ENCODE assay signal across 8 mouse cellular contexts in the genomic region with DNA sequence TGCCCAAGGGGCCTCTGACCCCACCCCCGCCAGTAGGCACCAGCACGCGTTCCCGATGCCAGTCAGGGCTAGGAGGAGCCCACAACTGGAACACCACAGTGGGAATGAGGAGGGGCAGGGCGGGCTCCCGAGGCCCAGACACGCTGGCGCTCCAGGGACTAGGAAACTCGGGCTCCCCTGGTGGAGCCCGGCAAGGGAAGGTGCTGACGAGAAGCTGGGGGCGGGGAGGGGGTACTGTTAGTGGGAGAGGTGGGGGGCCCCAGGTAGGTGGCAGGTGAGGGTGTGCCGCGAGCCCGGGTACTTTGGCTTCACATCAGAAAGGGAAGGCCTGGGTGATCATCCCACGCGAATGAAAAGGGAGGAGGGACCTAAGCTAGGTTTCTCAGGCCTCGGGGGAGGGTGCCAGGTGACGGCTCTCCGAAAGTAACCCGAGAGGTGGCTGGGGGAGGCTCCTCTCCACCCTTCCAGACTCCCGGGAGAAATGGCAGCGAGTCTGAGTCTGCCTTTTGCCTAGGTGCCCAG. TPM values are rescaled to one million over a fixed set of nuclear protein-coding genes. Genes with fewer than 3 reads are reported as not detected.
DNase-seq lines count a peak whose midpoint lies in the region; ATAC-seq and TF ChIP-seq lines count a peak whose summit lies in the region.

No protein-coding gene starts in this region.

- TF ChIP-seq CTCF in liver, adult 2 months (IDR thresholded peaks at IDR 0.05; ENCODE audit: low read depth, low read length) = 0 out of 2 replicates have a peak, but pooled peaks have one; percentile 0

- H3K27ac ChIP-seq in hindbrain, embryonic 14.5 days = no peak overlapping the region
- peak overlapping the region; percentile 84 for H3K27ac ChIP-seq in liver, adult 2 months (replicated peaks; ENCODE audit: insufficient read depth, low read depth, low read length)
- no peak overlapping the region for H3K27ac ChIP-seq in neural tube, embryonic 13.5 days (replicated peaks)

- H3K9me3 ChIP-seq in hindbrain, embryonic 14.5 days (ENCODE audit: control insufficient read depth, low read length) = no peaks in the 10 kb centered on the region
- no peaks in the 10 kb centered on the region for H3K9me3 ChIP-seq in neural tube, embryonic 13.5 days

- H3K9ac ChIP-seq in hindbrain, embryonic 14.5 days = peak overlapping the region; percentile 55
- H3K9ac ChIP-seq in liver, adult 2 months (ENCODE audit: low read depth, low read length) = peak overlapping the region; percentile 95
- H3K9ac ChIP-seq in neural tube, embryonic 13.5 days = peak overlapping the region; percentile 71

- 3% methylated on average over 23 of the region's 23 CpGs for WGBS in hindbrain, embryonic 14.5 days
- WGBS in liver, adult 2 months = 2% methylated on average over 23 of the region's 23 CpGs
- WGBS in neural tube, embryonic 13.5 days = 2% methylated on average over 23 of the region's 23 CpGs

- peak; percentile 57 to 58 for DNase-seq in cerebellum, adult 18-20 months
- DNase-seq in NIH3T3 (ENCODE audit: low read depth) = peak; percentile 49
- no peak for DNase-seq in hindbrain, embryonic 14.5 days (ENCODE audit: low spot score)
- peak; percentile 45 for DNase-seq in liver, adult 2 months (ENCODE audit: extremely low read depth, low read depth, low spot score)
- no peak for DNase-seq in frontal cortex, postnatal 25 days (ENCODE audit: low spot score in 2 of 2)

- peak overlapping the region; percentile 84 for H3K4me2 ChIP-seq in hindbrain, embryonic 14.5 days (replicated peaks)
- H3K4me2 ChIP-seq in neural tube, embryonic 13.5 days = peak overlapping the region; percentile 86

- peaks cover 9% of the 10 kb centered on the region for H3K4me1 ChIP-seq in hindbrain, embryonic 14.5 days (replicated peaks; ENCODE audit: control insufficient read depth, insufficient read depth, low read length)
- H3K4me1 ChIP-seq in liver, adult 2 months (ENCODE audit: control insufficient read depth, insufficient read depth, low read length) = peaks cover 26% of the 10 kb centered on the region
- peaks cover 22% of the 10 kb centered on the region for H3K4me1 ChIP-seq in neural tube, embryonic 13.5 days (replicated peaks)

- TF ChIP-seq POLR2A in liver, adult 2 months (IDR thresholded peaks at IDR 0.05; ENCODE audit: extremely low read depth, insufficient read depth, low read length) = no peak

- H3K27me3 ChIP-seq in hindbrain, embryonic 14.5 days (ENCODE audit: control insufficient read depth, insufficient read depth, low read length) = peaks cover 49% of the 10 kb centered on the region
- no peaks in the 10 kb centered on the region for H3K27me3 ChIP-seq in liver, adult 2 months (ENCODE audit: control insufficient read depth, insufficient read depth, low read length)
- H3K27me3 ChIP-seq in neural tube, embryonic 13.5 days = peaks cover 54% of the 10 kb centered on the region

- ATAC-seq in cerebellum, adult (ENCODE audit: insufficient number of reproducible peaks, low FRiP score, low TSS enrichment) = no peak
- ATAC-seq in erythroid progenitor cell, adult 5-6 weeks (replicated peaks; ENCODE audit: low FRiP score, poor library complexity, severe bottlenecking) = peak; percentile 26; the same call in 1 of the 2 replicates
- ATAC-seq in hindbrain, embryonic 14.5 days (ENCODE audit: low FRiP score) = no peak
- ATAC-seq in neural tube, embryonic 13.5 days (ENCODE audit: low read depth) = no peak

- peaks cover 35% of the 10 kb centered on the region; the same call in 1 of the 2 replicates for H3K79me2 ChIP-seq in liver, adult 2 months (ENCODE audit: control insufficient read depth, insufficient read depth, low read length)

- H3K4me3 ChIP-seq in hindbrain, embryonic 14.5 days (replicated peaks; ENCODE audit: low read length) = peak overlapping the region; percentile 47
- peak overlapping the region; percentile 98 for H3K4me3 ChIP-seq in liver, adult 2 months (ENCODE audit: insufficient read depth, low read depth, low read length)
- peak overlapping the region; percentile 51 for H3K4me3 ChIP-seq in neural tube, embryonic 13.5 days

- H3K36me3 ChIP-seq in hindbrain, embryonic 14.5 days (replicated peaks; ENCODE audit: control insufficient read depth, insufficient read depth) = no peaks in the 10 kb centered on the region
- H3K36me3 ChIP-seq in liver, adult 2 months (ENCODE audit: control insufficient read depth, insufficient read depth, low read length) = no peaks in the 10 kb centered on the region
- H3K36me3 ChIP-seq in neural tube, embryonic 13.5 days = no peaks in the 10 kb centered on the region

RNA-seq across cellular contexts. Expression of gene Ldlrap1, which starts 0.9 kb away (rescaled TPM):
- total RNA-seq in erythroid progenitor cell, adult 5-6 weeks (2015; ENCODE audit: low replicate concordance) = 6.5 and 27.7 TPM in 2 replicates
- 17.3 and 21.3 TPM in 2 replicates for total RNA-seq in erythroid progenitor cell, adult 5-6 weeks (2017; ENCODE audit: low replicate concordance)
- polyA plus RNA-seq in hindbrain, embryonic 14.5 days (2014; fragmentation: Nextera tagmentation; extraction: Ambion mirVana) = 2.3 and 2.7 TPM in 2 replicates
- total RNA-seq in liver, adult 2 months (2014; rRNA removed) = 6.5 and 7.4 TPM in 2 replicates
- 19.8 and 21.1 TPM in 2 replicates for polyA plus RNA-seq in liver, adult 2 months (2012; rRNA removed)
- 3.6 and 4.9 TPM in 2 replicates for polyA plus RNA-seq in neural tube, embryonic 13.5 days (2015; fragmentation: Nextera tagmentation; extraction: Ambion mirVana)

Comparison
In these comparisons a context has a peak if more than half of its experiments do, and no peak if none do; other contexts are left out.
1. DNase-seq: peak in cerebellum, adult 18-20 months (2 of 2), NIH3T3 (single experiment) and liver, adult 2 months (single experiment); none in hindbrain, embryonic 14.5 days (single experiment) and frontal cortex, postnatal 25 days (0 of 2).
2. H3K4me3 ChIP-seq: peak in every context shown above with its lines; median percentile 98 in liver, adult 2 months; 51 in neural tube, embryonic 13.5 days; 47 in hindbrain, embryonic 14.5 days.
3. Peak in every context shown above with its lines, with median percentiles within 50 percentile points of each other: H3K9ac ChIP-seq.